Mouse (Mus musculus): ENCODE data around the gene Sod1.

The Sod1 gene

GRCm38 (mm10) chr16:90258950-90259349 is 38.4 kb downstream of the Sod1 start:
- no peak for DNase-seq (ENCODE audit: low read depth, low spot score)

GRCm38 (mm10) chr16:90259623-90260022 is 39.1 kb downstream of the Sod1 start:
- DNase-seq (ENCODE audit: low read depth, low spot score) = no peak

GRCm38 (mm10) chr16:90260097-90260496 is 39.5 kb downstream of the Sod1 start:
- DNase-seq (ENCODE audit: low read depth, low spot score) = no peak

- no peak for DNase-seq (ENCODE audit: low read depth, low spot score)
Measured at GRCm38 (mm10) chr16:90261791-90262190, 41.2 kb downstream of the Sod1 start.

- DNase-seq (ENCODE audit: low read depth, low spot score) = no peak
Measured at GRCm38 (mm10) chr16:90264021-90264420, 43.5 kb downstream of the Sod1 start.

- DNase-seq (ENCODE audit: low read depth, low spot score) = no peak
Measured at GRCm38 (mm10) chr16:90265106-90265505, 44.6 kb downstream of the Sod1 start.

GRCm38 (mm10) chr16:90266581-90266980 is 46.0 kb downstream of the Sod1 start:
- no peak for DNase-seq (ENCODE audit: low read depth, low spot score)

GRCm38 (mm10) chr16:90275521-90275920 is 55.0 kb downstream of the Sod1 start:
- DNase-seq (ENCODE audit: low read depth, low spot score) = no peak

Data from R1 (cell line).